Mouse (Mus musculus) cerebral cortex, adult 2 months (tissue): ENCODE data around the gene Olfr124.

ENCODE experiments used
- WGBS: fragments of 180-500 bp; shearing (Covaris S2); methylation state at CpG from one replicate; pipeline ENCODE4 v1.1.7; 2018; 5-methylcytosine and 5-hydroxymethylcytosine counted together

The Olfr124 gene

DNA sequence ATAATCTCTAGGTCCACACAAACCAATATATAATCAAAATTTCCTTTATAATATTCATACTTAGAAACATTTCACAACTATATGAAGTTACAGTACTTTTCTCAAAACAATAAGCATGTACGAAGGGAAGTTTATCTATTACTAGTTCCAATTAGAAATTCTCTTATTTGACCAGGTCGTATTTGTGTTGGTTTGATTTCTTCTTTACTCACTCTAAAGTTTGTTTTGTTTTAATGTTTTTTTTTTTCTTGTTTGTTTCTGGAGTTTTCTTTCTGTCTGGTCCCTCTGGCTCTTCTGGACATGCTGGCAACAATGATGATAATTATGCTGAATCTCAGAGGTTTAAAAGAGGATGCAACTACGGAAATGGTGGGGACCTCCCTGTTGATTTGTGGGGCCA lies at the start of gene Olfr124:
Gene Olfr124, plus strand, starts transcription at position 301 of the 400 bp plus-strand sequence.
- 92% methylated on average over 3 of the region's 3 CpGs for WGBS

- WGBS = 83% methylated on average over 4 of the region's 4 CpGs
Measured at GRCm38 (mm10) chr17:37768307-37768706, 31.4 kb upstream of the Olfr124 start, which contains the start of gene Olfr122. Olfr122 (plus strand) TSS chr17:37768607.

DNA sequence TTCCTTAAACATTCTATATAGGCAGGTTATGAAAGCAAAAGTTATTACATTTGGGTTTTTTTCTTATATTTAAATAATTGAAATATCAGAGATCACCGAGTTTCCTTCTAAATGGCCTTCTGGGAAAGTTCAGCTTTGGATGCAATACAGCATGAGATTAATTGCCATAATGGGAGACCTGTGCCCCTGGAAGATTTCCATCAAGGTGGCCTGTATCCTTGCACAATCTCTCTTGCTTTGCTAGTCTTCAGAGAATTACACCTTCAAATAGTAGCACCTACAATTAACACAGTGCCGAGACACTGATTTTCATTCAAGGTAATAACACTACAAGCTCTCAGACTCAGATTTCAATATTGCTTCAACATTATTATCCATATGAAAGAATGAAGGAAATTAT lies 6.5 kb upstream of the Olfr124 start, which contains the start of gene Olfr123:
Gene Olfr123, plus strand, starts transcription at position 301 of the 400 bp plus-strand sequence.
- WGBS = 96% methylated on average over 2 of the region's 2 CpGs

GRCm38 (mm10) chr17:37832649-37833048 lies 33.0 kb downstream of the Olfr124 start, which contains the start of gene Olfr125:
Olfr125 (plus strand) TSS chr17:37832949.

DNA sequence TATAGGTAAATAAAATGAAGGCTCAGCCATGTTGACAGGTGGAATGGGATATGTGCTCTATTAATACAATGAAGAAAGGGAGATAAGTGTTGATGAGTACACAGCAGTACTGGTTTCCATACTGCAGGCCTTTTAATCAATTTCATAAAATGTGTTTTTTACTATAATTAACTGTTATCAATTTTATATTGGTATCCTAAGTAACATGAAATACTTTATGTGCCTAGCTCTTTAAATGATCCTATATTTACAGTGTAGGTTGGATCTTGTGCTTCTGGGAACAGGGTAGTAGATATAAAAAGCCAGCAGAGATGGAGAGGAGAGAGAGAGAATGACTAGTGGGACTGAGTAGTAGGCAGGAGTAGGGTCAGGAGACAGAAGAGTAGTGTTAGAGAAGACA lies 47.5 kb downstream of the Olfr124 start, which contains the start of gene Olfr126:
Gene Olfr126, plus strand, starts transcription at position 301 of the 400 bp plus-strand sequence.

